20 mouse cellular contexts compared by ENCODE assay signal in genomic region chr6:135527879-135528278, GRCm38 (mm10).
DNase-seq lines count a peak whose midpoint lies in the region; ATAC-seq and TF ChIP-seq lines count a peak whose summit lies in the region.
"Had no signal": no experiment of that assay in that cellular context is flagged by ENCODE, and none has a peak within 500 bp of the region (broad histone marks: within the 10 kb centered on the region; RNA-seq: fewer than 3 reads in every experiment).

No protein-coding gene starts in this region.

- intact Hi-C loops in left cerebral cortex, postnatal 36 days (cut with DNase I), result loop anchor here (2.0 to 10.0 kb wide), 3 partner anchors 109 to 367 kb away; no protein-coding TSS in a partner anchor

- POLR2A ChIA-PET in Patski (lab: Charles Lee), result no interaction called here

- H3K4me2 ChIP-seq in myocyte (ENCODE audit: low read depth), result peak overlapping the region; percentile 6
- H3K4me2 ChIP-seq: heart, embryonic 15.5 days; hindbrain, embryonic 13.5 days; midbrain, embryonic 11.5 days had no signal

- H3ac ChIP-seq in myocyte (ENCODE audit: control insufficient read depth, insufficient read length), result no peak overlapping the region

- H3K79me2 ChIP-seq in myocyte (ENCODE audit: control insufficient read depth, insufficient read depth), result no peaks in the 10 kb centered on the region

- TF ChIP-seq POLR2A in myocyte (IDR thresholded peaks at IDR 0.05; ENCODE audit: insufficient read length, low read depth), result no peak

- H3K27me3 ChIP-seq in Patski (no peaks in the 10 kb centered on the region), myocyte (ENCODE audit: control insufficient read depth, insufficient read depth, insufficient read length) (no peaks in the 10 kb centered on the region)
- H3K27me3 ChIP-seq: heart, embryonic 15.5 days; hindbrain, embryonic 13.5 days had no signal

- CTCF ChIA-PET in Patski (lab: Charles Lee), result no interaction called here

- no peaks in the 10 kb centered on the region for H3K36me3 ChIP-seq in myocyte (ENCODE audit: control insufficient read depth, insufficient read depth)
- H3K36me3 ChIP-seq: heart, embryonic 15.5 days; hindbrain, embryonic 13.5 days had no signal

- TF ChIP-seq CTCF in Patski (IDR thresholded peaks at IDR 0.05), result no peak

- no peak overlapping the region for H3K4me3 ChIP-seq in myocyte
- H3K4me3 ChIP-seq: heart, embryonic 15.5 days; hindbrain, embryonic 13.5 days had no signal

- in situ Hi-C loops in Patski (cut with MboI; ENCODE audit: low pct_unique_long_range_greater_than_20kb), result no loop called here

- DNase-seq in frontal cortex, postnatal 25 days (ENCODE audit: low spot score in 2 of 2), result no peak
- peak; percentile 23 for DNase-seq in left cerebral cortex, adult 18-20 months (ENCODE audit: low spot score in 2 of 2)
- no peak for DNase-seq in left cerebral cortex, postnatal 36 days (ENCODE audit: low spot score in 2 of 2)
- DNase-seq in Patski (ENCODE audit: low read depth, low spot score), result no peak
- no peak for DNase-seq in kidney, postnatal 25 days
- DNase-seq: cerebellum, adult 18-20 months; cerebellum, postnatal 36 days; gastrocnemius, postnatal 25 days; heart, postnatal 36 days; kidney, adult 11 months; liver, postnatal 0 days; lung, postnatal 10 days; right cerebral cortex, postnatal 25 days; thymus, postnatal 14 days had no signal

- ATAC-seq in frontal cortex, adult (ENCODE audit: low TSS enrichment), result peak; percentile 68
- ATAC-seq in Patski, result peak; percentile 60
- ATAC-seq: CD4-positive, CD25-positive, alpha-beta regulatory T cell, adult 4 months; liver, postnatal 0 days had no signal

TF ChIP-seq in myocyte, 11 proteins besides CTCF, POLR2A, EP300 and RAD21:
- TF ChIP-seq USF1 (IDR thresholded peaks at IDR 0.05; ENCODE audit: low read depth) (no peak), TCF12 (IDR thresholded peaks at IDR 0.05; ENCODE audit: insufficient read depth, poor library complexity, severe bottlenecking) (no peak), MAX (IDR thresholded peaks at IDR 0.05; ENCODE audit: low read depth) (no peak), MYOG (IDR thresholded peaks at IDR 0.05; ENCODE audit: control insufficient read depth in 1 of 3, insufficient read depth in 1 of 3, insufficient read length in 2 of 3, low read depth in 2 of 3) (no peak), E2F4 (IDR thresholded peaks at IDR 0.05; ENCODE audit: insufficient read depth) (no peak), CEBPB (IDR thresholded peaks at IDR 0.05; ENCODE audit: insufficient read depth, poor library complexity, severe bottlenecking) (no peak), MYOD1 (IDR thresholded peaks at IDR 0.05; ENCODE audit: control insufficient read depth in 1 of 3, insufficient read length in 2 of 3, low read depth in 2 of 3) (no peak), SRF (IDR thresholded peaks at IDR 0.05; ENCODE audit: control insufficient read depth, insufficient read length, low read depth) (no peak)

Comparison
In these comparisons a context has a peak if more than half of its experiments do, and no peak if none do; other contexts are left out.
1. DNase-seq: peak in left cerebral cortex, adult 18-20 months (2 of 2); none in frontal cortex, postnatal 25 days (0 of 2), left cerebral cortex, postnatal 36 days (0 of 2), Patski (single experiment) and kidney, postnatal 25 days (0 of 2).